Mouse (Mus musculus): ENCODE results near the gene Acsl3.

DNA sequence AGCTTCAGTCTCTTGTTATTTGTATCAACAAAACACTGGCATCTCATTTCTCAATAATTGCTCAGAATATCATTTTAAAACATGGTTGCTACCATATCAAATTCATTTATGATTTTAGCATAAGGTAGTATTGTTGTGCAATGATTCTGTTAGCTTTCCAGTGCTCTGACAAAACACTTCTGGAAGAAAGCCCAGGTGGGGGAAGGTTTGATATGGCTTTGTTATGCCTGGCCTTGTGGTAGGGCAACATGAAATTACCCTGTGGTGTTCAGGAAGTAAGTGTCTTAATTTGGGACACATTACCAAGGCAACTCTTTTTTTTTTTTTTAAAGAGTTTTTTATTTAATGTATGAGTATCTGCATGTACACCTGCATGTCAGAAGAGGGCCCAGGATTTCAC lies 52.4 kb downstream of the Acsl3 start:
- no peak for TF ChIP-seq CTCF (IDR thresholded peaks at IDR 0.05; ENCODE audit: control insufficient read depth, insufficient read depth, insufficient read length)
- no peak for TF ChIP-seq MYOD1 (IDR thresholded peaks at IDR 0.05; ENCODE audit: control insufficient read depth, insufficient read length, low read depth)
- no peak for TF ChIP-seq USF1 (IDR thresholded peaks at IDR 0.05; ENCODE audit: low read depth)
- no peak for TF ChIP-seq MAX (IDR thresholded peaks at IDR 0.05)
- TF ChIP-seq MYOG (IDR thresholded peaks at IDR 0.05; ENCODE audit: control insufficient read depth, extremely low read depth, insufficient read length), result no peak
- no peak for TF ChIP-seq CEBPB (IDR thresholded peaks at IDR 0.05; ENCODE audit: low read depth)

All from C2C12 (cell line).